Mouse (Mus musculus): ENCODE data around the gene Defb22.

Defb22 gene

DNA sequence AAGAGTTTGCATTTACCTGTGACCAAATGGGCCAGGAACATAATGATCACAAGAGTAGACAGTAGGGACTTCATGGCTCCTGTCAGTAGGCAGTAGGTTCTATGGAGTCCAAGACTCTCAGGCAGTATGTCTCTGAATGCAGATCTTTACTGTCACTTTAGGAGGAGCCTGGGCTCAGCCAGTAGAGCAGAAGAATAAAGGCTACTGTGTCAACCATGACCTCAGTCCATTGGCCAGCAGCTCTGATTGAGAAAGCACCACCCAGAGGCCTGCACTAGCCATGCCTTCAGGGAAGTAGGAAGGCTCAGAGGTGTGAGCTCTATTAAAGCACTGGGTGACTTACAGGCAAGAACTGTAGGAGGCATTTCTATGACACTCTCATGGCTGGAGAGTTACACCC lies at the start of gene Defb22:
Gene Defb22, minus strand, starts transcription at position 101 of the 400 bp plus-strand sequence.
- no peak for DNase-seq (ENCODE audit: low spot score in 2 of 2)

DNA sequence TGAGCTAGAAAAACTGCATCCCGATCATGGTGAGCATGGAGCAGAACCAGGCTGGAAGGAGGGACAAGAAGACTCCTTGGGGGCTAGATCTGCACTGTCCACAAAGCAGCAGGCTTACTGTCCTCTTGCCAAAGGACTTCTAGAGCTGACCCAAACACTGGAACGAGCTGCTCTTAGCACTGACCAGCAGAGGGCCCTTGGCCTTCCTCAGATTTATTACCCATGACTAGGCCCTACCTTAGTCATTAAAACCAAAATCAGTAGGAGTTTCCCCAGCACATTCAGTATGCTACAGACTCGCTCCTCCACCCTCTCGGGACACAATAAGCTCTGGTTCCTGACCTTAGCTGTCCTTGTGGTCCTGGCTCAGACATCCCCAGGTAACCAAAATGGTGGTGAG lies 28.0 kb upstream of the Defb22 start, which contains the start of gene Defb28:
Gene Defb28, plus strand, starts transcription at position 275 of the 400 bp plus-strand sequence.
- DNase-seq (ENCODE audit: low spot score in 2 of 2): no peak

DNA sequence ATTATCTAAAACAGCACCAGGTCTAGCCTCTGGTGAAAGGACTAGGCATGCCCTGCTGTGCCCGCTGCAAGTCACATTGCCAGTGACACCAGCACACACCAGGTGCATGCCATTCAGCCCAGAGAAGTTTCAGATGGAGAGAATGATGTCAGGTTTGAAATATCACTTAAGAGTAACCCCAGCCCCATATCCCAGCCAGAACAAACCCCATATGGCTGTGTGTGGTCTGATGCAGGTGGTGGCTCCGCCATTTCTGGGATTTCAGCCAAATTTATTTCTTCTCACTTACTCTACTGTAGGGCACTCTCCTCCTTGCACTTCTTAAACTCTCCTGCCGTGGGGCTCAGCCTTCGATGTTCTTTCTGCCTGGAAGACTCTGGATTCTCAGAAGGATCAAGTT lies 26.1 kb upstream of the Defb22 start:
- DNase-seq (ENCODE audit: low spot score in 2 of 2): no peak

DNA sequence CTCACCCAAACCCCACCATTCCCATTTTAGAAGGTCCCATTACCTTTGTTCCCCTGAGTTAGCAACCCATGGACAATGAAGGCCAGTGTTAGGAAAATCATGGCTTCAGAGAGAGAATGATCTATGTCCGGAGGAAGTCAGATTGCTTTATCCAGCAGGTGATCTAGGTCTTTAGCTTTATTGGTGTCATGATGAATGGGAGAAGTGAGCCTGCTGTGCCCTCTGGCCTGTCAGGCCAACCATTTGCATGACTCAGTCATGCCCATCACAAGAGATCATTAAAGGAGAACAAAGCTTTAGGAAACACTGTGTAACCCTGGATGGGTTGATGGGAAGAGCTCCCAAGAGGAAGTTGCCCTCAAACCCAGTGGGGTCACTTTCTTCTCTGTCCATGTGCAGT lies 21.7 kb upstream of the Defb22 start, which contains the start of gene Defb26:
Gene Defb26, minus strand, starts transcription at position 101 of the 400 bp plus-strand sequence.
- DNase-seq (ENCODE audit: low spot score in 2 of 2): no peak

DNA sequence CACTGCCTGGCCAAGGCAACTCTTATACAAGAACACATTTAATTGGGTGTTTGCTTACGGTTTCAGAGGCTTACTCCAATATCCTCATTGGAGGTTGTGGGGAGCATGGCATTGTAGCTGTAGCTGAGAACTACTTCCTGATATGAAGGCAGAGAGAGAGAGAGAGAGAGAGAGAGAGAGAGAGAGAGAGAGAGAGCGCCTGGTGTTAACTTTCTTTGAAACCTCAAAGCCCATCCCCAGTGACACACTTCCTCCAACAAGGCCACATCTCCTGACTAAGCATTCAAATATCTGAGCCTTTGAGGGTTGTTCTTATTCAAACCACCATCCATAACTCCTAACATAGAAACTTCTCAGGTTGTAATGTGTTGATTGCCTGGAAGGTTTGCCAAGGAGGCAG lies 14.0 kb upstream of the Defb22 start:
- no peak for DNase-seq (ENCODE audit: low spot score in 2 of 2)

DNA sequence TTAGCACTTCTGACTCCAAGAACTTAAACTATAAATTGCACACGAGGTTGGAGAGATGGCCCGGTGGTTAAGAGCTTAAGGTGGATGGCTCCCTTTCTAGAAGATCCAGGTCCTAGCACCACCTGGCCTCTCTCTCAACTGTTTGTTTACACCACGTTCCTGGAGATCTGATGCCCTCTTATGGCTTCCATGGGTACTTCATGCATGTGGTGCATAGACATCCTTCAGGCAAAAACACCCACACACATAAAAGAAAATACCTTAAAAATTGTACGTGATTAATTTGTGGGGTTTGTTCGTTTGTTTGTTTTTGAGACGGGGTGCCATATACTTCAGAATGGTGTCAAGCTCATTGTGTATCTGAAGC lies 10.9 kb upstream of the Defb22 start:
- no peak for DNase-seq (ENCODE audit: low spot score in 2 of 2)

DNA sequence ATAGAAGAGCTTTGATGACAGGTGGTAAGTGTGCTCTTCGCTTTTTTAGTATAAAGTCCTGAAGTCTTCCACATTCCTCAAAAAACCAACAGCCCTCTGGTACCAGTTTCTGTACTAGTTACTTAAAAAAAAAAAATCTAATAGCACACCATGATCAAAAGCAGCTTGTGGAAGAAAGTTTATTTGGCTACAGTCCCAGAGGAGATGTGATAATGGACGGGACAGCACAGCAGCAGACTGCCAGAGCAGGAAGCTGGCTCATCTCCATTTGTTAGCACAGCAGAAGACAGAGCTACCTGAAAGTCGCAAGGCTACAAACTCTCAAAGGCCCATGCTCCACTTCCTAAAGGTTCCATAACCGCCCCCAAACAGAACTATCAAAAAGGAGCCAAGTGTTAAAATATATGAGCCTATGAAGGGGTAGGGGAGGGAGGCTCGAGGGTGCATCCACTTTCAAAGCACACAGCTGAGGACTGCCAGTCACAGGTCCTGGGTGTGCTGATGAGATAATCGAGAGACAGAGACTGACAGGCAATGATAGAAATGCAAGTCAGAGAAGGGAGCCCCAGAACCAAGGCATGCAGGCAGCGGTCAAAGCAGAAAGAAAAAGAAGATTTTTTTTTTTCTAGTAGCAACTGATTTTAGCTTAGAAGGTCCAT lies 10.4 kb upstream of the Defb22 start:
- DNase-seq (ENCODE audit: low spot score in 2 of 2): no peak

DNA sequence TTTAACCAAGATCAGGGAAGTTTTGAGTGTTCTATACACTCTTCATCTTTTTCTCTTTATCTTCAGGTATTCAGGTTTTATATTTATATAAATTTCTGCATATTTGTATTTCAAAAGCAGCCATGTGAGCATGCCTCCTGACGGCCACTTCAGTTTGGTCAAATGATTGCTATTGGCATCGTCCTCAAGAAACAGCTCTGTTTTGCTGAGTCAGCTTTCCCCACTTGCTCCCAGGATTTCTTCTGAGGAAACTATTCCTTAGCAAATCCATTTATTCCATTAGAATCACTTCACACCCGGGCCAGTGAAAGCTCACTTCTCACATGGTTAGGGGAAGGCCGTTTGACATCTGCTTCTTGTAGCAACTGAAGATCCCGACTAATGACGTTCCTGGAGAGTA lies 8.1 kb upstream of the Defb22 start:
- DNase-seq (ENCODE audit: low spot score in 2 of 2): no peak

DNA sequence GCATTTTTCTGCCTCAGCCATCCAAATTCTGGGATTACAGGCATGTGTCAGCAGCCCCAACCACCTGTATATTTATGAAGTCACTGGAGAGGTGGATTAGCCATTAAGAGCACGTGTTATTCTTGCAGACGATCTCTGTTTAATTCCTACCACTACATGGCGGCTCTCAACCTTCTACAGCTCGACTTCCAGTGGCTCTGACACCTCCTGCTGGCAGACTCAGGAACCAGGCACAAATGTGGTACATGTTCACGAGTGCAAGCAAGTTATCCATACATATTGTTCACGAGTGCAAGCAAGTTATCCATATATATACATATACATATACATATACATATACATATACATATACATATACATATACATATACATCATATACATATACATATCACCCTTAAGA lies 3.2 kb upstream of the Defb22 start:
- no peak for DNase-seq (ENCODE audit: low spot score in 2 of 2)

DNA sequence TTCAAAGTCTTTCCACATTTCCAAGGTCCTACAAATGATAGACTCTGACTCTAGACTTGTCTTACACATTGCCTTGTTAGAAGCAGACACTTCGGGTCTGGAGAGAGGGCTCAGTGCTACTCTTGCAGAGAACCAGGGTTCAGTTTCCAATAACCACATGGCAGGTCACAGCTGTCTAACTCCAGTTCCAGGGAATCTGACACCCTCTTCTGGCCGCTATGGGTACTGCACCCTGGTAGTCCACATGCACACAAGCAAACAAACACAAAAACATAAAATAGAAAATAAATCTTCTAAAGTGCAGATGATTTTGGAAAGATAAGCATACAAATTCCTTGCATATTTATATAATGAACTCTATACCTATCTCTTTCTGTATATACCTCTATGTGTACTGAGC lies 2.9 kb downstream of the Defb22 start:
- no peak for DNase-seq (ENCODE audit: low spot score in 2 of 2)

DNA sequence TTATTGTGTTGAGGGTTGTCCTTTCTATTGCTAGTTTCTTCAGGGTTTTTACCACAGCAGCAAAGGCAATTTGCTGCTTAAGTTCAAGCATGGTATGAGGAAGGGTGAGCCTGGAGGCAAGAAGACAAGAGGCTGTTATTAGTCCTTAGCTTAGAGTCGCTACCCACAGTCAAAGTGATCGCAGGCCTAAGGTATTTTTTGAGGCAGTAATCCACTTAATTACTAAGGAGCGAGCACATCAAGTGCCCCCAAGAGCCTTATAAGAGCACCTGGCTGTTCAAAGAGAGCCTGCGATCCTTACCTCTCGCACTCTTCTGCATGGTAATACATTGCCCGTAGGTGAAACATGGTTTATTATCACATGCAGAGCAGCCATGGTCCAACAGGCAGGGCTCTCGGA lies 8.2 kb downstream of the Defb22 start:
- DNase-seq (ENCODE audit: low spot score in 2 of 2): no peak

DNA sequence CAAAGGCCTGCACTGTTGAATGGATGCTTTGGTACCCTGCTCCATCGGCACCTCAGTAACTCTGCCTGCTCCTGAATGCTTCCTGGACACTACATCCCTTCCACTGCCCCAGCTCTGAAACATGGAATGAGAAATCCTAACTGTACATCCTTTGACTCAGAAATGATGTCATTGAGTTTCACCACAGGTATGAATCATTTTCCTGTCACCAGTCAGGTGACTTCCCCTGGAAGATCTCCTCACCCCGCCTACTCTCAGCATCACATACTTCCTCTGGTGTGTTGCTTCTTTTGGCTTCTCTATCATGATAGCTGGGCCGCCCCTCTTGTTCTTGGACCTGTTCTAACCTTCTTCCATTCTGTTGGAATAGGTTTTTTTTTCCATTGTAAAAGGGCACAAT lies 9.1 kb downstream of the Defb22 start:
- DNase-seq (ENCODE audit: low spot score in 2 of 2): no peak

DNA sequence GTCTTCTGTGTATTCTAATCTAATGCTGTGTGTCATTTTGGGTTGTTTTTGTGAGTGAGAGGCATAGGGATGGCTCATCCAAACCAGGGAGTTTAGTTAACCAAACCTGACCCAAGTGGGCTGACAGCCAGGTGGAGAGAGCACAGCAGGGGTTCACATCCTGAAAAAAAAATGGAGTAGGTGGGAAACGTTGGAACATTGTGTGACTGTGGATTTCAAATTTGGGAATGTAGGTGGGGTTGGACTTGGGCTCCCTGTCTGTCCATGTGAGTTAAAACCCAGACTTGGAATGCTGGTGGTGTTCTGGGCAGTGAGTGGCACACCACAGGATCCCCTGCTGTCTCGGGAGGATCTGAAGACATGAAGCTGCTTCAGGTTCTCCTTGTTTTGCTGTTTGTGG lies 13.2 kb downstream of the Defb22 start, which contains the start of gene Defb20:
Gene Defb20, plus strand, starts transcription at position 301 of the 400 bp plus-strand sequence.
- no peak for DNase-seq (ENCODE audit: low spot score in 2 of 2)

DNA sequence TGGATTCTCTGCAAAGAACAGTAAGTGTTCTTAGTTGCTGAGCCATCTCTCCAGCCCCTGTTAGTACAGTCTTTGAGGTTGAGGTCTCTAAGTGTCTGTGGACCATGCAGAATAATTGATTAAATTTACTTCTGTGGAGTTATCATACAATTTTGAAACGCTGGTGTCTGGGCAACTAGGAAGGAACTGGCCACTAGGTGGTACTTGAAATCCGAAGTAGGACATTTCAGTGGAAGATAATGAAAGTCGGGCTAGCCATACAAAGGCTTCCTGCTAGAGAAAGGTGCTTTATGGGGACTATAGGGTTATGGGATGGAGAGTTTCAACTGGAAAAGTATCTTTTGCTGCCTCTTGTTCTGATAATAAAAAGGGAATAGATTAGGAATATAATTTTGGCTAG lies 17.5 kb downstream of the Defb22 start:
- no peak for DNase-seq (ENCODE audit: low spot score in 2 of 2)

DNA sequence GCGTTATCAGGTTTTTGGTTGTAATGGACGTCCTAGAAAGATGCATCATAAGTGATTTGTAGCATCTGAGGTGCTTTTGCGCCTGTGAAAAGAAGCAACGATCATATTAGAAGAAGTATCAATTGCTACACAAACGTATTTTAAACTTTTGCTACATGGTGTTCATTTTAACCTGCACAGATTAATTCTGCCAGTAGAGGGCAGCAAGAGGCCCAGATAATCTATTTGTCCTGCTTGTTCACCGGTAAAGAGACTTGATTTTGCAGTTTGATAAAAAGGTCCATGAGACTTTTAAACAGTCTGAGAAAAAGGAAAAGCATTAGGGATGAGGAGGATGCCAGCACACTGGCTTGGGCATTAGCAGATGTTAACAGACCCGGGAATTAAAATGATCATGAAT lies 19.0 kb downstream of the Defb22 start:
- DNase-seq (ENCODE audit: low spot score in 2 of 2): peak in 1 of 2 experiments; percentile 5

DNA sequence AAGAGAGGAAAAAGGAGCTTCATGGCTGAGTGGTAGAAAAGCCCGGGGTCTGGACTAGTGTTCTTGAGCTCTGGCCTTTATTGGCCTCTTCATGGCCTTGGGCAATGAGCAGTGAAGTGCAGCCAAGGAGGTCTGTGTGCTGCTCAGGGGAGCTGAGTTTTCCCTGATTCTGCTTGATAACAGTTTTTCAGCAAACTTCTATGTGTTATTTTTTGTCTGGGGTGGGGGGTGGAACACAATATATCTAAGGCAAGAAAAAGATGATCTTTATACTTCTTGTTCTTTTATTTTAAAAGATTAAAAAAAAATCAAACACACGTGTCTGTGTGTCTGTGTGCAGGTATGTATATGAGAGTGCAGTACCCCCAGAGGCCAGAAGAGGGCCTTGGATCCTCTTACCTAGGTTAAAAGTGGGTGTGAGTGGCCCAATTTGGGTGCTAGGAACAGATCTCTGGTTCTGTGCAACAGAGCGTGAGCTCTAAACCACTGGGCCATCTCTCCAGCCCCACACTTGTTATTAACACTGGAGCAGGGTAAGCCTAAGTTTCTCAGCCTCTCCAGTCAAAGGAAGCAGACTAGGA lies 25.3 kb downstream of the Defb22 start, which contains the start of gene Defb23:
Gene Defb23, minus strand, starts transcription at position 51 of the 581 bp plus-strand sequence.
- DNase-seq (ENCODE audit: low spot score in 2 of 2): no peak

DNA sequence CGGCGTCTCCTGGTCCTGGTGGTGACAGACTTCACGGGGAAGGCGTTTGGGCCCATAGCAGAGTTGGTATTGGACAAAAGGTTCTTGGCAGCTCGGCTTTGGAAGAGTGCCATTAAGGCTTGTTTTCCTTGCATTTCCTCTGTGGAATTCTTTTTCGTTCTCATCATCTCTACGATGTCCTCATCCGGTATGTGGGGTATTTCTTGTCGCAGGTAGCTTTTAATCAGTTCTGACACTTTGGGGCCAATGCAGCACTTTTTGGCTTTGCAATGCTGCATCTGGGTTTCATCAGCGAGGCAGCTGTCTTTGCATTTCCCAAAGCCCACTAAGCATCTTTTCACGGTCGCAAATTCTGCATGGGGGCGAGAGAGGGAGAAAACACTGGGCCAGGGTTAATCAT lies 30.7 kb downstream of the Defb22 start:
- DNase-seq (ENCODE audit: low spot score in 2 of 2): no peak

DNA sequence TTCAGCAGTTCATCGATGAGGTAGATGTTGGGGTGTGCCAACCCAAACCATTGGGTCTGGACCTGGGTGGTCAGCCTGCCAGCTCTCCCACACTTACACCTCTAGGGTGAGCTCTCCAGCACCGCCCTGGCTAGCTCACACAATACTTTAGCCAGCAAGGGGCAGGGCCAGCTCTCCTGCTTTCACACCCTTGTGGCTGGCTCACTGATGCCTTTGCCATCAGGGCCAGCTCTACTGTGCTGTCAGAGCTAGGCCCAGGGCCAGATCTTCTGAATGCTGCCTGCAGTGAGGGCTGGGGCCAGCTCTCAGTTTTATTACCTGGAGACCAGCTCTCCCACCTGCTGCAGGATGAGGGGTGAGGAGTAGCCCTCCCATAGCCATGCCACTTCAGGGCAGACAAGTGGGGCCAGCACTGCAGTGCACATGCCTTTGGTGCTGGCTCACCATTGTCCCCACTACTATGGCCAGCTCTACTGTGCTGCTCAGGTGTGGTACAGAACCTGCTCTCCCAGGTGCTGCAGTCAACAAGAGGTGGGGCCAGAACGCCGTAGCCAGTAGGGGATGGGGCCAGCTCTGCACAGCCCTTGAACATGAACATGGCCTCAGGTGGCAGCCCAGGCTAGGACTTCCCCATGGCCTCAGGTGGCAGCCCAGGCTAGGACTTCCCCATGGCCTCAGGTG lies 37.7 kb downstream of the Defb22 start:
- no peak for DNase-seq (ENCODE audit: low spot score in 2 of 2)

DNA sequence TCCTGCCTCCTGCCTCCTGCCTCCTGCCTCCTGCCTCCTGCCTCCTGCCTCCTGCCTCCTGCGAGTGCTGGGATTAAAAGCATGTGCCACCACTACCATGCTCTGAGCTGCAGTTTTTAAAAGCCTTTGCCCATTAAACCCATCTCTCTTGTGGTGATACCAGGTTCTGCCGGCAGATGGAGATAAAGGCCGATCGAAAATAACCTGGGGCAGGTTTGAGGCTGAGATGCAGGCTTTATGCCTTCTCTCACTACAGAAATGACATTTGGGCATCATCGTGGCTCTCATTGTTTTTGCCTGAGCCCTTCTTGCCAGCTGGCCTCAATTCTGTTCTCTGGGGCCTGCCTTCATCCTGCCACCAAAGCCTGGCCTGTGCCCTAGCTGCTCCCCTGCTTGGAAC lies 39.7 kb downstream of the Defb22 start:
- peak in 1 of 2 experiments; percentile 50 for DNase-seq (ENCODE audit: low spot score in 2 of 2)

DNA sequence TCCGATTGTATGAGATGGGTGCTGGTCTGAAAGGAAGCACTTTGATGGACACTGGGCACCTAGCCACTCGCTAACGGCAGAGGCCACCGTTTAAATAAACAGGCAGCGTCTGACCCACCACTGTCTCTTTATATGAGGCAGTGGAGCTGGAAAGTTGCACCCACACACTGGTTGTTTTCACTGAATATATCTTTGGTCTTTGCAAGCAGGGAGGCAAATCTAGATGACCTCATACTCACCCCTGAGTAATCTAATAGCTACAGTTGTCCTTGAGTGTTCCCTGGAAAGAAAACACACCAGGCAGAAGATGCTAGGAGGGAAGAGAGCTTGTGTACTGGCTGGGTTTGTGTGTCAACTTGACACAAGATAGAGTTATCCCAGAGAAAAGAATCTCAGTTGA lies 42.5 kb downstream of the Defb22 start:
- no peak for DNase-seq (ENCODE audit: low spot score in 2 of 2)

DNA sequence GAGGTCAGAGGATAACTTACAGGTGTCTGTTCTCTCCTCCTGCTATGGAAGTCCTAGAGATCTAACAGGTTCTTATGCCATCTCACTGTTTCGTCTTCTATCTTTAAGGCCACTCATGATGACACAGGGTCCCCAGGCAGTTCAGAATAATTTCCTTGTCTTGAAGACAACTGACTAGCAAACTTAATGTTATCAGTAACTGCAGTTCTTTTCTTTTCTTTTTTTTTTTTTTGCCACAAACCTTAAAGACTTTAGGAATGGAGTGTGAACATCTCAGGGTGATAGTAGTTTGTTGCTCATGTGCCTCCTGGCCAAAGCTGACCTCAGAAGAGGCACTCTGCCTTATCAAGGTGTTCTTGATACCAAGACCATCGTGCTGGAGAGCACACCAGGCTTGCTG lies 43.3 kb downstream of the Defb22 start:
- no peak for DNase-seq (ENCODE audit: low spot score in 2 of 2)

DNA sequence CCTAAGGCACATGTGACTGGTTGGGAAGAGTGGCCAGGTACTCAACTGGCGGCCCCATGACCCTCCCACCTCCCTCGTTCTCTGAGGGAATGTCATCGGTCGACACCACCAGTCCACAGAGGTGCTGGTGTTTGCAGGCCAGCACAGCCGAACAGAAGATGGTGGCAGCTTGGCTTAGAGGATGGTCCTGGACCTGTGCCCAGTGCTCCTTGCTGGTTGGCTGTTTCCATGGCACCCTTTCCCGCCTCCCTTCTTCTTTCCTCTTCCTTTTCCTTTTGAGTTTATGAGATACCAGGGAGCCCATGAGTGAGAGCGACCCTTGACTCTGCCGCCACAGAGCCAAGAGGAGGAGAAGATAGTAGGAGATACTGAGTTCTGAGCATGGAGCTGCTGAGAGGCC lies 46.7 kb downstream of the Defb22 start:
- no peak for DNase-seq (ENCODE audit: low spot score in 2 of 2)

DNA sequence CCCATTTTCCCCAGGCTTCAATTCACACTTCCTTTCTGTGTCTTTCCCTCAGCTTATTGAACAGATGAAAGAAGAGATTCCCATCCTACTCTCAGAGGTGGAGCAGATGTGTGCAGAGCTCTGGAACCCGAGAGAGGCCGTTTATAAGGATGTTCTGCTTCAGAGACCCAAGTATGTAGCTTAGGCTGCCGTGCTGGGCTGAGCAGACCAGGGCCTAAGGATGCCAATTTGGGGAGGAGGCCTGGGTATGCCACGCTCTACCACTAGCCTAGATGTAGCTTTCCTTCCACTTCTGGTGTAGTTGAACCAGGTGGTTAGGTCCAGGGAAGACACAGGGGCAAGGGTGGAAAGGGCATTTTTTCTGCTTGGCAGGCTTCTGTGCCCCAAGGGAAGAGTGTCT lies 47.6 kb downstream of the Defb22 start:
- DNase-seq (ENCODE audit: low spot score in 2 of 2): no peak
